Mouse (Mus musculus): ENCODE measurements around the gene Dnajc4.
A peak's percentile ranks its signal among the peaks of the same experiment; 100 is the strongest.

The Dnajc4 gene

GRCm38 (mm10) chr19:6990712-6991111 is 1.7 kb downstream of the Dnajc4 start:
- Histone ChIP-seq H3K36me3 (ENCODE audit: insufficient read depth, low read length) (peaks cover 15% of the 10 kb centered on the region), H3K27me3 (ENCODE audit: insufficient read depth, low read length) (no peaks in the 10 kb centered on the region), H3K4me3 (replicated peaks; ENCODE audit: low read length) (no peak overlapping the region), H3K4me1 (replicated peaks; ENCODE audit: low read depth, low read length) (peaks cover 82% of the 10 kb centered on the region), H3K9me3 (ENCODE audit: low read length) (no peaks in the 10 kb centered on the region)
- TF ChIP-seq NANOG (IDR thresholded peaks at IDR 0.05; ENCODE audit: borderline replicate concordance, low read length), result no peak
- no peak for TF ChIP-seq POU5F1 (IDR thresholded peaks at IDR 0.05; ENCODE audit: borderline replicate concordance, low read length)

GRCm38 (mm10) chr19:6989251-6989650 is 3.1 kb downstream of the Dnajc4 start:
- H3K36me3 ChIP-seq (ENCODE audit: insufficient read depth, low read length), result peaks cover 29% of the 10 kb centered on the region
- peaks cover 82% of the 10 kb centered on the region for H3K4me1 ChIP-seq (replicated peaks; ENCODE audit: low read depth, low read length)
- no peaks in the 10 kb centered on the region for H3K9me3 ChIP-seq (ENCODE audit: low read length)
- TF ChIP-seq NANOG (IDR thresholded peaks at IDR 0.05; ENCODE audit: borderline replicate concordance, low read length), result no peak
- no peak for TF ChIP-seq CTCF (conservative IDR thresholded peaks at IDR 0.05; ENCODE audit: low read length)
- TF ChIP-seq POU5F1 (IDR thresholded peaks at IDR 0.05; ENCODE audit: borderline replicate concordance, low read length), result no peak
- H3K27me3 ChIP-seq (ENCODE audit: insufficient read depth, low read length), result no peaks in the 10 kb centered on the region
- H3K4me3 ChIP-seq (replicated peaks; ENCODE audit: low read length), result peak overlapping the region; percentile 32; the same call in 1 of the 2 replicates

- Histone ChIP-seq H3K27me3 (ENCODE audit: insufficient read depth, low read length) (no peaks in the 10 kb centered on the region), H3K9me3 (ENCODE audit: low read length) (no peaks in the 10 kb centered on the region), H3K4me3 (replicated peaks; ENCODE audit: low read length) (peak overlapping the region; percentile 86), H3K4me1 (replicated peaks; ENCODE audit: low read depth, low read length) (peaks cover 82% of the 10 kb centered on the region), H3K36me3 (ENCODE audit: insufficient read depth, low read length) (peaks cover 41% of the 10 kb centered on the region)
- TF ChIP-seq CTCF (conservative IDR thresholded peaks at IDR 0.05; ENCODE audit: low read length) (no peak), NANOG (IDR thresholded peaks at IDR 0.05; ENCODE audit: borderline replicate concordance, low read length) (no peak), POU5F1 (IDR thresholded peaks at IDR 0.05; ENCODE audit: borderline replicate concordance, low read length) (no peak)
Measured at GRCm38 (mm10) chr19:6987904-6988285, 4.5 kb downstream of the Dnajc4 start.

- Histone ChIP-seq H3K4me1 (replicated peaks; ENCODE audit: low read depth, low read length) (peaks cover 83% of the 10 kb centered on the region), H3K4me3 (replicated peaks; ENCODE audit: low read length) (peak within 1 kb of the TSS; percentile 86), H3K9me3 (ENCODE audit: low read length) (no peaks in the 10 kb centered on the region), H3K27me3 (ENCODE audit: insufficient read depth, low read length) (no peaks in the 10 kb centered on the region), H3K36me3 (ENCODE audit: insufficient read depth, low read length) (peaks cover 47% of the 10 kb centered on the region)
- TF ChIP-seq CTCF (conservative IDR thresholded peaks at IDR 0.05; ENCODE audit: low read length) (no peak), POU5F1 (IDR thresholded peaks at IDR 0.05; ENCODE audit: borderline replicate concordance, low read length) (no peak), NANOG (IDR thresholded peaks at IDR 0.05; ENCODE audit: borderline replicate concordance, low read length) (no peak)
Measured at GRCm38 (mm10) chr19:6987061-6987903, 5.1 kb downstream of the Dnajc4 start, which contains the start of gene Vegfb. Gene Vegfb, minus strand, starts transcription at chr19:6987651.

GRCm38 (mm10) chr19:6985951-6986708 is 6.2 kb downstream of the Dnajc4 start:
- no peaks in the 10 kb centered on the region for H3K9me3 ChIP-seq (ENCODE audit: low read length)
- H3K4me3 ChIP-seq (replicated peaks; ENCODE audit: low read length), result peak overlapping the region; percentile 86
- TF ChIP-seq NANOG (IDR thresholded peaks at IDR 0.05; ENCODE audit: borderline replicate concordance, low read length) (no peak), POU5F1 (IDR thresholded peaks at IDR 0.05; ENCODE audit: borderline replicate concordance, low read length) (no peak)
- peaks cover 57% of the 10 kb centered on the region for H3K36me3 ChIP-seq (ENCODE audit: insufficient read depth, low read length)
- no peaks in the 10 kb centered on the region for H3K27me3 ChIP-seq (ENCODE audit: insufficient read depth, low read length)
- H3K4me1 ChIP-seq (replicated peaks; ENCODE audit: low read depth, low read length), result peaks cover 82% of the 10 kb centered on the region

GRCm38 (mm10) chr19:6985300-6985699 is 7.1 kb downstream of the Dnajc4 start:
- H3K4me3 ChIP-seq (replicated peaks; ENCODE audit: low read length), result peak overlapping the region; percentile 86
- H3K4me1 ChIP-seq (replicated peaks; ENCODE audit: low read depth, low read length), result peaks cover 77% of the 10 kb centered on the region
- H3K36me3 ChIP-seq (ENCODE audit: insufficient read depth, low read length), result peaks cover 57% of the 10 kb centered on the region
- H3K9me3 ChIP-seq (ENCODE audit: low read length), result no peaks in the 10 kb centered on the region
- no peak for TF ChIP-seq POU5F1 (IDR thresholded peaks at IDR 0.05; ENCODE audit: borderline replicate concordance, low read length)
- no peak for TF ChIP-seq CTCF (conservative IDR thresholded peaks at IDR 0.05; ENCODE audit: low read length)
- TF ChIP-seq NANOG (IDR thresholded peaks at IDR 0.05; ENCODE audit: borderline replicate concordance, low read length), result no peak
- H3K27me3 ChIP-seq (ENCODE audit: insufficient read depth, low read length), result no peaks in the 10 kb centered on the region

- Histone ChIP-seq H3K4me1 (replicated peaks; ENCODE audit: low read depth, low read length) (peaks cover 72% of the 10 kb centered on the region), H3K4me3 (replicated peaks; ENCODE audit: low read length) (no peak overlapping the region), H3K27me3 (ENCODE audit: insufficient read depth, low read length) (no peaks in the 10 kb centered on the region), H3K9me3 (ENCODE audit: low read length) (no peaks in the 10 kb centered on the region), H3K36me3 (ENCODE audit: insufficient read depth, low read length) (peaks cover 54% of the 10 kb centered on the region)
- no peak for TF ChIP-seq POU5F1 (IDR thresholded peaks at IDR 0.05; ENCODE audit: borderline replicate concordance, low read length)
- TF ChIP-seq CTCF (conservative IDR thresholded peaks at IDR 0.05; ENCODE audit: low read length), result no peak
Measured at GRCm38 (mm10) chr19:6983621-6984020, 8.8 kb downstream of the Dnajc4 start.

- TF ChIP-seq POU5F1 (IDR thresholded peaks at IDR 0.05; ENCODE audit: borderline replicate concordance, low read length) (no peak), NANOG (IDR thresholded peaks at IDR 0.05; ENCODE audit: borderline replicate concordance, low read length) (no peak), CTCF (conservative IDR thresholded peaks at IDR 0.05; ENCODE audit: low read length) (no peak)
- Histone ChIP-seq H3K27me3 (ENCODE audit: insufficient read depth, low read length) (no peaks in the 10 kb centered on the region), H3K36me3 (ENCODE audit: insufficient read depth, low read length) (peaks cover 74% of the 10 kb centered on the region), H3K4me1 (replicated peaks; ENCODE audit: low read depth, low read length) (peaks cover 78% of the 10 kb centered on the region), H3K9me3 (ENCODE audit: low read length) (no peaks in the 10 kb centered on the region), H3K4me3 (replicated peaks; ENCODE audit: low read length) (peak overlapping the region; percentile 91)
Measured at GRCm38 (mm10) chr19:6981465-6981864, 10.9 kb downstream of the Dnajc4 start.
